Mouse (Mus musculus): ENCODE measurements around the gene Stat5a.

GRCm38 (mm10) chr11:100838894-100839293, 20.3 kb upstream of the Stat5a start:
- no peak for TF ChIP-seq CTCF (IDR thresholded peaks at IDR 0.05; ENCODE audit: low read depth)
- no peak for TF ChIP-seq EP300 (IDR thresholded peaks at IDR 0.05; ENCODE audit: low read depth)
